Mouse (Mus musculus) hindbrain, embryonic 14.5 days (tissue): Measurements from ENCODE around the gene Bicral. TPM values are rescaled to one million over a fixed set of nuclear protein-coding genes. Genes with fewer than 3 reads are reported as not detected.

ENCODE experiments used
- ATAC-seq: fragments of 200-750 bp; cut with Nextera tagmentation; 2 replicates; pipeline ENCODE4 v1.8.0; 2017; ENCODE audit warnings: moderate number of reproducible peaks, mild to moderate bottlenecking, moderate TSS enrichment, moderate library complexity; ENCODE audit not compliant: low FRiP score
- DNase-seq: peaks from one replicate; pipeline ENCODE4 v3.0.0-alpha.2; 2015; ENCODE audit warnings: low spot score
- H3K27ac ChIP-seq: fragments of 300-500 bp; sonication (generic); 2 replicates; pipeline ENCODE4 v1.5.1; 2014; ENCODE audit warnings: mild to moderate bottlenecking, moderate library complexity
- H3K27me3 ChIP-seq: fragments of 300-500 bp; sonication (generic); 2 replicates; pipeline ENCODE4 v1.6.1; 2014; ENCODE audit warnings: mild to moderate bottlenecking, low read length, mixed read lengths; ENCODE audit not compliant: control insufficient read depth, insufficient read depth
- H3K36me3 ChIP-seq: fragments of 300-500 bp; sonication (generic); replicated peaks from 2 replicates; pipeline ENCODE4 v1.6.1; 2014; ENCODE audit not compliant: control insufficient read depth, insufficient read depth
- H3K4me1 ChIP-seq: fragments of 300-500 bp; sonication (generic); replicated peaks from 2 replicates; pipeline ENCODE4 v1.6.1; 2014; ENCODE audit warnings: antibody characterized with exemption, low read length, mixed read lengths; ENCODE audit not compliant: control insufficient read depth, insufficient read depth
- H3K4me2 ChIP-seq: fragments of 300-500 bp; sonication (generic); replicated peaks from 2 replicates; pipeline ENCODE4 v1.6.1; 2014; ENCODE audit warnings: mild to moderate bottlenecking, moderate library complexity
- H3K4me3 ChIP-seq: fragments of 300-500 bp; sonication (generic); replicated peaks from 2 replicates; pipeline ENCODE4 v1.5.1; 2014; ENCODE audit warnings: mild to moderate bottlenecking, low read length
- H3K9ac ChIP-seq: fragments of 300-500 bp; sonication (generic); 2 replicates; pipeline ENCODE4 v1.6.1; 2014
- H3K9me3 ChIP-seq: fragments of 300-500 bp; sonication (generic); 2 replicates; pipeline ENCODE4 v1.6.1; 2016; ENCODE audit warnings: low read length; ENCODE audit not compliant: control insufficient read depth
- WGBS: fragments of 180-500 bp; shearing (Covaris S2); extraction: QIAGEN DNeasy Blood & Tissue Kit; methylation state at CpG from one replicate; pipeline ENCODE4 v1.1.7; 2014; 5-methylcytosine and 5-hydroxymethylcytosine counted together
- polyA plus RNA-seq: library from polyadenylated mRNA; unstranded; fragments of >200 nt; fragmentation: Nextera tagmentation; extraction: Ambion mirVana; gene quantifications from 2 replicates; pipeline ENCODE4 v1.2.1, GENCODE M21; 2014

Bicral gene
- polyA plus RNA-seq, 1 experiment from 2014 or later: 9.8 TPM

- 27% methylated on average over 9 of the region's 9 CpGs for WGBS
- Histone ChIP-seq H3K36me3 (no peaks in the 10 kb centered on the region), H3K9me3 (no peaks in the 10 kb centered on the region), H3K4me1 (peaks cover 32% of the 10 kb centered on the region), H3K27ac (peak overlapping the region; percentile 100), H3K9ac (peak overlapping the region; percentile 100), H3K4me3 (peak overlapping the region; percentile 97), H3K4me2 (peak overlapping the region; percentile 76), H3K27me3 (no peaks in the 10 kb centered on the region)
- ATAC-seq (no peak), DNase-seq (peak; percentile 66)
Observed at GRCm38 (mm10) chr17:46858749-46859444, 615 bp upstream of the Bicral start.

- H3K4me3 ChIP-seq: peak overlapping the region; percentile 97
- peaks cover 43% of the 10 kb centered on the region for H3K4me1 ChIP-seq
- DNase-seq: peak; percentile 80
- H3K27me3 ChIP-seq: no peaks in the 10 kb centered on the region
- H3K4me2 ChIP-seq: peak overlapping the region; percentile 76
- H3K36me3 ChIP-seq: no peaks in the 10 kb centered on the region
- H3K9me3 ChIP-seq: no peaks in the 10 kb centered on the region
- 1% methylated on average over 34 of the region's 52 CpGs for WGBS
- peak overlapping the region; percentile 100 for H3K27ac ChIP-seq
- peak; percentile 82 for ATAC-seq
- H3K9ac ChIP-seq: peak overlapping the region; percentile 100
Observed at GRCm38 (mm10) chr17:46857361-46857902, 850 bp downstream of the Bicral start.

- peaks cover 43% of the 10 kb centered on the region for H3K4me1 ChIP-seq
- ATAC-seq (peak; percentile 46), DNase-seq (peak; percentile 83)
- H3K4me3 ChIP-seq: peak overlapping the region; percentile 97
- peak overlapping the region; percentile 76 for H3K4me2 ChIP-seq
- H3K36me3 ChIP-seq: no peaks in the 10 kb centered on the region
- no peaks in the 10 kb centered on the region for H3K9me3 ChIP-seq
- H3K9ac ChIP-seq: peak overlapping the region; percentile 100
- under 1% methylated on average over 85 of the region's 87 CpGs for WGBS
- H3K27ac ChIP-seq: peak overlapping the region; percentile 100
- H3K27me3 ChIP-seq: no peaks in the 10 kb centered on the region
Observed at GRCm38 (mm10) chr17:46856471-46857360, 1.6 kb downstream of the Bicral start.

GRCm38 (mm10) chr17:46856107-46856388, 2.2 kb downstream of the Bicral start:
- H3K9ac ChIP-seq: peak overlapping the region; percentile 100
- H3K4me2 ChIP-seq: peak overlapping the region; percentile 76
- 13% methylated on average over 4 of the region's 4 CpGs for WGBS
- H3K4me1 ChIP-seq: peaks cover 43% of the 10 kb centered on the region
- no peaks in the 10 kb centered on the region for H3K9me3 ChIP-seq
- no peak for DNase-seq
- H3K4me3 ChIP-seq: peak overlapping the region; percentile 97
- peak overlapping the region; percentile 100 for H3K27ac ChIP-seq
- no peak for ATAC-seq
- no peaks in the 10 kb centered on the region for H3K36me3 ChIP-seq
- no peaks in the 10 kb centered on the region for H3K27me3 ChIP-seq

- ATAC-seq (no peak), DNase-seq (no peak)
- no peaks in the 10 kb centered on the region for H3K36me3 ChIP-seq
- H3K27ac ChIP-seq: peak overlapping the region; percentile 100
- 60% methylated on average over 15 of the region's 15 CpGs for WGBS
- peak overlapping the region; percentile 100 for H3K9ac ChIP-seq
- peaks cover 43% of the 10 kb centered on the region for H3K4me1 ChIP-seq
- no peaks in the 10 kb centered on the region for H3K27me3 ChIP-seq
- peak overlapping the region; percentile 76 for H3K4me2 ChIP-seq
- peak overlapping the region; percentile 97 for H3K4me3 ChIP-seq
- H3K9me3 ChIP-seq: no peaks in the 10 kb centered on the region
Observed at GRCm38 (mm10) chr17:46855328-46856106, 2.8 kb downstream of the Bicral start.

- peak overlapping the region; percentile 76 for H3K4me2 ChIP-seq
- H3K9me3 ChIP-seq: no peaks in the 10 kb centered on the region
- 77% methylated on average over 8 of the region's 8 CpGs for WGBS
- no peak for DNase-seq
- peak overlapping the region; percentile 64; the same call in 1 of the 2 replicates for H3K27ac ChIP-seq
- no peak for ATAC-seq
- no peaks in the 10 kb centered on the region for H3K27me3 ChIP-seq
- peak overlapping the region; percentile 97 for H3K4me3 ChIP-seq
- H3K9ac ChIP-seq: peak overlapping the region; percentile 100
- H3K4me1 ChIP-seq: peaks cover 41% of the 10 kb centered on the region
- no peaks in the 10 kb centered on the region for H3K36me3 ChIP-seq
Observed at GRCm38 (mm10) chr17:46854640-46855110, 3.6 kb downstream of the Bicral start.

- Histone ChIP-seq H3K9ac (no peak overlapping the region), H3K4me1 (peaks cover 36% of the 10 kb centered on the region), H3K27ac (peak overlapping the region; percentile 64; the same call in 1 of the 2 replicates), H3K36me3 (no peaks in the 10 kb centered on the region), H3K9me3 (no peaks in the 10 kb centered on the region), H3K4me2 (no peak overlapping the region), H3K4me3 (no peak overlapping the region), H3K27me3 (no peaks in the 10 kb centered on the region)
- DNase-seq: no peak
- 85% methylated on average over 7 of the region's 7 CpGs for WGBS
- ATAC-seq: no peak
Observed at GRCm38 (mm10) chr17:46854096-46854495, 4.2 kb downstream of the Bicral start.

GRCm38 (mm10) chr17:46853281-46853680, 5.0 kb downstream of the Bicral start:
- peaks cover 32% of the 10 kb centered on the region for H3K4me1 ChIP-seq
- H3K4me2 ChIP-seq: no peak overlapping the region
- H3K9me3 ChIP-seq: no peaks in the 10 kb centered on the region
- H3K4me3 ChIP-seq: no peak overlapping the region
- H3K27ac ChIP-seq: 0 out of 2 replicates have a peak overlapping the region, but pooled peaks have one; percentile 52
- H3K36me3 ChIP-seq: no peaks in the 10 kb centered on the region
- no peak overlapping the region for H3K9ac ChIP-seq
- DNase-seq: peak; percentile 43
- ATAC-seq: 0 out of 2 replicates have a peak, but pooled peaks have one; percentile 13
- H3K27me3 ChIP-seq: no peaks in the 10 kb centered on the region
- 39% methylated on average over 6 of the region's 6 CpGs for WGBS
